Mouse (Mus musculus) heart, embryonic 14.5 days (tissue): Measurements from ENCODE around the gene Itsn1. TPM values are rescaled to one million over a fixed set of nuclear protein-coding genes. Genes with fewer than 3 reads are reported as not detected.
A peak's percentile ranks its signal among the peaks of the same experiment; 100 is the strongest.

Experiments used
- ATAC-seq: fragments of 200-750 bp; cut with Nextera tagmentation; 2 replicates; pipeline ENCODE4 v1.8.0; 2017; ENCODE audit warnings: low read depth, moderate TSS enrichment; ENCODE audit not compliant: insufficient number of reproducible peaks, insufficient read depth, low FRiP score
- H3K27ac ChIP-seq, 2 experiments: fragments of 200-500 bp in 1 of 2; fragments of 300-500 bp in 1 of 2; sonication (generic) in 1 of 2; replicated peaks in 1 of 2; 2 replicates each; pipeline ENCODE4 v1.5.1; 2012 to 2014; ENCODE audit warnings: low read depth in 2 of 2, low read length in 2 of 2, control low read depth in 1 of 2, mild to moderate bottlenecking in 1 of 2, mixed read lengths in 1 of 2; ENCODE audit not compliant: control insufficient read depth in 1 of 2, insufficient read depth in 1 of 2
- H3K27me3 ChIP-seq: fragments of 300-500 bp; sonication (generic); 2 replicates; pipeline ENCODE4 v1.6.1; 2014; ENCODE audit warnings: mild to moderate bottlenecking, low read length, control low read depth; ENCODE audit not compliant: control insufficient read depth, insufficient read depth
- H3K36me3 ChIP-seq: fragments of 300-500 bp; sonication (generic); 2 replicates; pipeline ENCODE4 v1.6.1; 2014; ENCODE audit warnings: mild to moderate bottlenecking, control low read depth, low read length, mixed read lengths; ENCODE audit not compliant: control insufficient read depth, insufficient read depth
- H3K4me1 ChIP-seq, 2 experiments: fragments of 200-500 bp in 1 of 2; fragments of 300-500 bp in 1 of 2; sonication (generic) in 1 of 2; 2 replicates each; pipeline ENCODE4 v1.6.1; 2012 to 2014; ENCODE audit warnings: low read length in 2 of 2, control low read depth in 1 of 2, mixed read lengths in 1 of 2; ENCODE audit not compliant: control insufficient read depth in 2 of 2, insufficient read depth in 2 of 2
- H3K4me2 ChIP-seq: fragments of 300-500 bp; sonication (generic); 2 replicates; pipeline ENCODE4 v1.6.1; 2014; ENCODE audit warnings: mild to moderate bottlenecking, low read length
- H3K4me3 ChIP-seq, 2 experiments: fragments of 200-500 bp in 1 of 2; fragments of 300-500 bp in 1 of 2; sonication (generic) in 1 of 2; 2 replicates each; pipeline ENCODE4 v1.5.1; 2012 to 2014; ENCODE audit warnings: low read length in 2 of 2, mild to moderate bottlenecking in 2 of 2, control low read depth in 1 of 2, low read depth in 1 of 2, moderate library complexity in 1 of 2; ENCODE audit not compliant: control insufficient read depth in 1 of 2, insufficient read depth in 1 of 2
- H3K9ac ChIP-seq: fragments of 300-500 bp; sonication (generic); 2 replicates; pipeline ENCODE4 v1.6.1; 2014; ENCODE audit warnings: mild to moderate bottlenecking, low read length
- H3K9me3 ChIP-seq: fragments of 300-500 bp; sonication (generic); 2 replicates; pipeline ENCODE4 v1.6.1; 2016; ENCODE audit warnings: low read length, control low read depth; ENCODE audit not compliant: control insufficient read depth
- WGBS: fragments of 180-500 bp; shearing (Covaris S2); extraction: QIAGEN DNeasy Blood & Tissue Kit; methylation state at CpG from one replicate; pipeline ENCODE4 v1.1.7; 2014; 5-methylcytosine and 5-hydroxymethylcytosine counted together
- polyA plus RNA-seq: library from polyadenylated mRNA; unstranded; fragments of >200 nt; fragmentation: Nextera tagmentation; extraction: Ambion mirVana; gene quantifications from 2 replicates; pipeline ENCODE4 v1.2.1, GENCODE M21; 2014

The Itsn1 gene
- polyA plus RNA-seq, 1 experiment from 2014 or later: 21.2 TPM

DNA sequence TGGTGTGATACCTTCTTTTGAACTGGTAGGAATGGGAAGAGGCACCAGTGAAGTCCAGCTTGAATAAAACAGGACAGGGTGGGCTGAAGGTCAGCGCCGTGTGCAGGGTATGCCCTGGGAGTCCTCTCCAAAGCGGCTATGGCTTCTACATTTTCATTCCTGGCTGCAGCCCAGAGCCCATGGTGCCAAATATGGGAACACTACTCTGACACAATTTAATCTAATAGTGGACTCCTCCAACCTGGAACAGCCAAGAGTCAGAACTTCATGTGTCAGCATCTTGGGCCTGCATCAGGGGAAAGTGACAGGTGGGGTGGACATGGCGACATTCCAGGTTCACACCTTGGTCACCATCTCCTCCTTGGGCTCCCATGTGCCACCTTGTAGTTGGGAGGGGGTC, 147.4 kb downstream of the Itsn1 start:
- Histone ChIP-seq H3K27me3 (no peaks in the 10 kb centered on the region), H3K4me2 (no peak overlapping the region), H3K9ac (no peak overlapping the region), H3K36me3 (no peaks in the 10 kb centered on the region), H3K27ac (0 out of 4 replicates have a peak overlapping the region, but pooled peaks of 1 of the 2 experiments have one; percentile 75), H3K4me1 (peaks cover 14 to 16% of the 10 kb centered on the region in 2 experiments), H3K9me3 (no peaks in the 10 kb centered on the region), H3K4me3 (no peak overlapping the region)
- 74% methylated on average over 4 of the region's 4 CpGs for WGBS
- no peak for ATAC-seq

DNA sequence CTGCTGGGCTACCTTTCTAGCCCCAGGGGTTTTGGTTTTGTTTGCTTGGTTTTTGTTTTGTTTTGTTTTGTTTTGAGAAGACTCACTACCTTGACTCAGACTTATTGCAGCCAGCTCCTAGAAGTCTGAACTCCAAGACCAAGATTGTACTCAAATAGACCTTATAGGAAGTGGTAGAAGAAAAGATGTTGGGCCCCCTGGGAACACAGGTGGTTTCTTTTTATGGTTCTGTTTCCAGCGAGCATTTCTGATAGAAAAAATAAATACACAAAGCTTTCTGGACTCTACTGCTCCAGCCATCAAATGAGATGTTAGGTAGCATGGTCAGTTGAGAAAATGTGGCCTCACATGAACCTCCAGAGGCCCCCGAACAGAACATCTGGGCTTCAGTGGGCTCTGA, 150.0 kb downstream of the Itsn1 start:
- no peak overlapping the region for H3K27ac ChIP-seq
- no peak overlapping the region for H3K4me3 ChIP-seq
- H3K9me3 ChIP-seq: no peaks in the 10 kb centered on the region
- 77% methylated on average over 2 of the region's 2 CpGs for WGBS
- no peak for ATAC-seq
- H3K4me1 ChIP-seq: peaks cover 14 to 16% of the 10 kb centered on the region in 2 experiments
- H3K27me3 ChIP-seq: no peaks in the 10 kb centered on the region
- no peaks in the 10 kb centered on the region for H3K36me3 ChIP-seq
- no peak overlapping the region for H3K4me2 ChIP-seq
- no peak overlapping the region for H3K9ac ChIP-seq

DNA sequence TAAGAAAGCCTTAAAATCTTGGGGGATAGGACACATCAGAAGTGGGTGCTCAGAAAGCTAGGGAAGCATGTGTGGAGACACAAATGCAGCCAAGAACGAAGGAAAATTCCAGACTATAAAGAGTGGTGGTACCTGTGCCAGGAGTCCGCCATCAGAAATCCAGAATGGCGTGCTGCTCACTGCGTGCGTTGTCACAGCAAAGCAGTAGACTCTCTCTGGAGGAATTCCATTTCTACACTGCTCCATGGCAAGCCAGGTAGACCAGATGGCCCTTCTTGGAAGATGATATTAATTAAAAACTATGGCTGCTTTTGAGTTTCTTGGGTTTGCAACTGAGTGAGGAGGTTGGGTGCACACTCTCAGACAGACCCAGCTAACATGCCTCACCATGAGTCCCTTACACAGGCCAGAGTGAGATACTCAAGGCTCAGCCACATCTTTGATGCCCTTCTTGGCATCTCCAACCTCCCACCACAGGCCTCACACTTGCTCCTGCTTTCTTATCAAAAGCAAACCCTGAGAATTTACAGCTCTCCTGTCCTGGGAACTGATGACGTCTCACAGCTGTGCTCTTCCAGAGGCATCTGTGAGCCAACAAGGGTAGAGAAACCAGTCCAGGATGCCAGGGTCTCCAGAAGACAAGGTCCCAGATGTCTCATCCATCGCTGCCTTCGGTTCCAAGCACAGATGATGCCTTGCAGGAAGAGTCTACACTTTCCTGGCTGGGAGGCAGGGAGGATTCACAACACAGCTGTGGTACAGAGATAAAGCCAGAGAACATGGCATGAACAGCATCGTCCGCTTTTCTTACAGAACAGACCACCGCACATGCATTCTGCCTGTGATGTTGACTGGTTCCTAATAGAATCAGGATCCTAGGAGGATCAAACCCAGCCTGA, 152.0 kb downstream of the Itsn1 start:
- no peak overlapping the region for H3K9ac ChIP-seq
- no peak for ATAC-seq
- no peaks in the 10 kb centered on the region for H3K27me3 ChIP-seq
- 87% methylated on average over 11 of the region's 11 CpGs for WGBS
- H3K4me3 ChIP-seq: no peak overlapping the region
- H3K27ac ChIP-seq: no peak overlapping the region
- H3K36me3 ChIP-seq: no peaks in the 10 kb centered on the region
- no peaks in the 10 kb centered on the region for H3K9me3 ChIP-seq
- no peak overlapping the region for H3K4me2 ChIP-seq
- peaks cover 8 to 9% of the 10 kb centered on the region in 2 experiments for H3K4me1 ChIP-seq

DNA sequence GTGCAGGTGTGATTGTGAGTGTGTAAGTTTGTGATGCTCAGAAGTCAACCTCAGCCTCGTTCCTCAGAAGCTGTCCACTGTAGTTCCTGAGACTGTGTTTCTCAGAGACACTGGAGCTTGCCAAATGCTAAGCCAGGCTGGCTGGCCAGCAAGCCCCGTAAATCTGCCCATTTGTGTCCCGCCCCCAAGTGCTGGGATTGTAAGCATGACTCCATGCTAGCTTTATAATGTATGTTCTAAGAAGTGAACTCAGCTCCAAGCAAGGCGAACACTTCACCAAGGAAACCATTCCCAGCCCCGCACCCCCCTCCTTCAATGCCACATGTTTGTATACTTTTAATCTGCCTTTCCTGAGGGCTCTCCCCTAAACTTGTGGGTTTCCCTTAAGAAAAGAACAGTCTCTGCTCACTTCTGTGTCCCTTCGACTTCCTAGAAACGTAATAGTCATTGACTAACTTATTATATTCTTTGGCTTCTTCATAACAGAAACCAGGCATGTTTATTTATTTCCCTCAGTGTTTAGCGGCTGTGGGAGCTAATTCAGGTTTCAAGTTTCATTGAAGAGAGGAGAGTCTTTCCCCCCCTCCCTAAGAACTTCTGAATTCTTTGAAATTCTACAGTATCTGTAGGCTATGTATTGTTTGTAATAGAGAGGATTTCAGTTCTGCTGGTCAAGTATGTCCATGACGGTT, 153.2 kb downstream of the Itsn1 start:
- Histone ChIP-seq H3K4me2 (no peak overlapping the region), H3K9ac (no peak overlapping the region), H3K9me3 (no peaks in the 10 kb centered on the region), H3K36me3 (no peaks in the 10 kb centered on the region), H3K27me3 (no peaks in the 10 kb centered on the region), H3K4me3 (no peak overlapping the region), H3K4me1 (peaks cover 2 to 5% of the 10 kb centered on the region in 2 experiments; a peak in 2 of 4 replicates), H3K27ac (no peak overlapping the region)
- ATAC-seq: no peak
- 75% methylated on average over 9 of the region's 9 CpGs for WGBS

DNA sequence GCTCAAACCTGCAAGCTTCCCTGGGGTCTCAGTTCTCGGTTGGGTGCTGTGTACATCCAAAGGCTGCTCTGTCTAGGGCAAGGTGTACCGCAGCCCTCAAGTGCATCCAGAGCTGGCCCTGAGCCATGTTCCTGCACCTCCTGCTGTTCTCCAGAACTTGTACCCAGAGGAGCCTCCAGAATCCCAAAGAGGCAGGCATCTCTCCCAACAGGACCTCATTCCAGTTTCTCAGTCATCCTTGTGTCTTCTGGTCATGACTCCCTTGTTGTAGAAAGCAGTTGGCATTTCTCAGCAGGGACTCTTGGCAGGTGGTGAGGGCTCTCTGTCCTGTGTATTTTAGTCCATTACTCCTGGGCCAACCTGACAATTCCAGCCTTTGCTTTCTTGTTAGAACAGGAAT, 154.6 kb downstream of the Itsn1 start:
- no peak overlapping the region for H3K4me2 ChIP-seq
- H3K9me3 ChIP-seq: no peaks in the 10 kb centered on the region
- no peak overlapping the region for H3K4me3 ChIP-seq
- no peak overlapping the region for H3K27ac ChIP-seq
- peaks cover 2 to 5% of the 10 kb centered on the region in 2 experiments; a peak in 2 of 4 replicates for H3K4me1 ChIP-seq
- H3K27me3 ChIP-seq: no peaks in the 10 kb centered on the region
- no peak overlapping the region for H3K9ac ChIP-seq
- 94% methylated on average over 2 of the region's 2 CpGs for WGBS
- no peak for ATAC-seq
- H3K36me3 ChIP-seq: no peaks in the 10 kb centered on the region

DNA sequence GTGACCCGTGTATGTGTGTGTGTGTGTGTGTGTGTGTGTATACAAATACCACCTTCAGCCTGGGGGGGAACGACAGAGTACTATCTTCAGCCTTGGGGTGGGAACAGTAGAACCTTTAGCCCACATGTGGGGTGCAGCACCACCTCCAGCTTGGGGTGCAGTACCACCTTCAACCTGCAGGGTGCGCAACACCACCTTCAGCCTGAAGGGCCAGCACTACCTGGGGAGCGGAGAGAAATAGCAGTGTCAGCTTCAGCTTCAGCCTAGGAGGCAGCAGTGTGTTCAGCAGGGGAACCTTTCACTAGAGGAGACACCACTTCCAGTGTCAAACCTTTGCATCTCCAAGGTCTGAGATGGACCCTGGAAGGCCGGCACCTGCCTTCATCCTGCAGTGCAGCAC, 155.1 kb downstream of the Itsn1 start:
- H3K9ac ChIP-seq: no peak overlapping the region
- H3K36me3 ChIP-seq: no peaks in the 10 kb centered on the region
- no peak overlapping the region for H3K4me3 ChIP-seq
- H3K27ac ChIP-seq: no peak overlapping the region
- WGBS: 59% methylated on average over 5 of the region's 5 CpGs
- no peaks in the 10 kb centered on the region for H3K27me3 ChIP-seq
- no peak overlapping the region for H3K4me2 ChIP-seq
- no peak for ATAC-seq
- peaks cover 2 to 5% of the 10 kb centered on the region in 2 experiments; a peak in 2 of 4 replicates for H3K4me1 ChIP-seq
- H3K9me3 ChIP-seq: no peaks in the 10 kb centered on the region

DNA sequence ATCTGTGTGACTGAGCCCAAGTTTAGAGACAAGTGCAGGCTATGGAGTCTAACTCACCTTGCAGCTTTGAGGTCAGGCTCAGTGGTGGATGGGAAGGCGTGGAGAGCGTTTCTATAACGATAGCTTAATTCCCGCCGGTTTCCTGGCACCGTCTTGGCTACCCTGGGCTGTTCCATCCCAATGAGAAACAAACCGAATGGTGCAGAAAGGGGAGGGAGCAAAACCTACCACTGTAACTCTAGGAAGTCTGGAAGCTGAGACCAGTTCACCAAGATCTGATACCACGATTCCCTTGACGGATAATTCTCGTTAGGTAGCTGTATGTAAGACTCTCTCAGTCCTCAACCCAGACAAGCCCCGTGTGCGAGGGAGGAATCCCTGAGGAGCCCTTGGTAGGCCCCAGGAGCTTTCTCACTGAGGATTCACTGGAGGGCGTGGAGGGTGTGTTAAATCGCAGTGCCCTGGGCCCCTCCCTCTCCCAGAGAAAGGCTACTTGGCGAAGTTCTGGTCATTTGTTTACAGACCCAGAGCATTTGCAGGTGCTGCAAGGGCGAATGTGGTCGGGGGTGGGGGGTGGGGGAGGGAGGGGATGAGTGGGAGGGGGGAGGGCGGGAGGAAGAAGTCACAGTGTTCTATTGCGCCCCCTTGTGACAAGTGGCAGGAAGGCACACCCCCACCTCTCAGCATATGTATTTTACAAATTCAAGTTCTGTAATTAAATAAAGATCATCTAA, 156.5 kb downstream of the Itsn1 start:
- Histone ChIP-seq H3K27me3 (no peaks in the 10 kb centered on the region), H3K4me1 (peaks cover 2 to 10% of the 10 kb centered on the region in 2 experiments; a peak in 3 of 4 replicates), H3K36me3 (no peaks in the 10 kb centered on the region), H3K9ac (0 out of 2 replicates have a peak overlapping the region, but pooled peaks have one; percentile 2), H3K4me2 (peak overlapping the region; percentile 50), H3K4me3 (peak overlapping the region; percentile 6 to 16; a peak in 2 of 4 replicates), H3K9me3 (no peaks in the 10 kb centered on the region), H3K27ac (no peak overlapping the region)
- ATAC-seq: peak; percentile 44; the same call in 1 of the 2 replicates
- 14% methylated on average over 18 of the region's 19 CpGs for WGBS
